Mouse (Mus musculus) cerebellum, postnatal 4 days (tissue): ENCODE results near the gene Marc2.

ENCODE experiments used
- DNase-seq, 2 experiments: peaks; one replicate each; pipeline ENCODE4 v3.0.0; 2022; ENCODE audit warnings: low spot score in 2 of 2, mixed read lengths in 1 of 2

The Marc2 gene

GRCm38 (mm10) chr1:184846092-184846750 lies at the start of gene Marc2:
Gene Marc2, minus strand, starts transcription at chr1:184846451.
- DNase-seq: no peak

- no peak for DNase-seq
Observed at GRCm38 (mm10) chr1:184891998-184892397, 45.7 kb upstream of the Marc2 start.

GRCm38 (mm10) chr1:184889454-184889853 lies 43.2 kb upstream of the Marc2 start:
- no peak for DNase-seq

- no peak for DNase-seq
Observed at GRCm38 (mm10) chr1:184886160-184886559, 39.9 kb upstream of the Marc2 start.

GRCm38 (mm10) chr1:184882281-184883268 lies 36.3 kb upstream of the Marc2 start, which contains the start of gene C130074G19Rik:
Gene C130074G19Rik, minus strand, starts transcription at chr1:184883218.
- DNase-seq: peak in 1 of 2 experiments; percentile 16

GRCm38 (mm10) chr1:184881861-184882260 lies 35.6 kb upstream of the Marc2 start:
- no peak for DNase-seq

GRCm38 (mm10) chr1:184881211-184881610 lies 35.0 kb upstream of the Marc2 start:
- DNase-seq: no peak

- DNase-seq: no peak
Observed at GRCm38 (mm10) chr1:184878860-184879259, 32.6 kb upstream of the Marc2 start.

GRCm38 (mm10) chr1:184877306-184877705 lies 31.1 kb upstream of the Marc2 start:
- no peak for DNase-seq

GRCm38 (mm10) chr1:184873910-184874309 lies 27.7 kb upstream of the Marc2 start:
- no peak for DNase-seq

- DNase-seq: no peak
Observed at GRCm38 (mm10) chr1:184872069-184872819, 26.0 kb upstream of the Marc2 start.

GRCm38 (mm10) chr1:184871506-184871905 lies 25.3 kb upstream of the Marc2 start:
- DNase-seq: no peak

- DNase-seq: no peak
Observed at GRCm38 (mm10) chr1:184870646-184871385, 24.6 kb upstream of the Marc2 start.

GRCm38 (mm10) chr1:184869939-184870565 lies 23.8 kb upstream of the Marc2 start:
- no peak for DNase-seq

GRCm38 (mm10) chr1:184867640-184868120 lies 21.4 kb upstream of the Marc2 start:
- DNase-seq: no peak

GRCm38 (mm10) chr1:184864381-184864801 lies 18.1 kb upstream of the Marc2 start:
- no peak for DNase-seq

- DNase-seq: no peak
Observed at GRCm38 (mm10) chr1:184862636-184863035, 16.4 kb upstream of the Marc2 start.

GRCm38 (mm10) chr1:184861551-184861950 lies 15.3 kb upstream of the Marc2 start:
- no peak for DNase-seq

- DNase-seq: no peak
Observed at GRCm38 (mm10) chr1:184860276-184860675, 14.0 kb upstream of the Marc2 start.

- no peak for DNase-seq
Observed at GRCm38 (mm10) chr1:184858253-184858652, 12.0 kb upstream of the Marc2 start.

- no peak for DNase-seq
Observed at GRCm38 (mm10) chr1:184857216-184857615, 11.0 kb upstream of the Marc2 start.
